Mouse (Mus musculus) adrenal gland, adult 8-10 months (tissue): ENCODE results near the gene Chrng. TPM values are rescaled to one million over a fixed set of nuclear protein-coding genes. Genes with fewer than 3 reads are reported as not detected.

Source experiments
- DNase-seq: peaks from one replicate; pipeline ENCODE4 v3.0.0; 2022
- total RNA-seq, 4 experiments: library from RNA; stranded (reverse); gene quantifications; 2 replicates each; pipeline ENCODE4 v1.2.4; 2022

Chrng gene
- total RNA-seq, 4 experiments from 2014 or later: not detected

- DNase-seq: no peak
Observed at GRCm38 (mm10) chr1:87200811-87201210, 3.6 kb upstream of the Chrng start.

- DNase-seq: no peak
Observed at GRCm38 (mm10) chr1:87201848-87202247, 2.6 kb upstream of the Chrng start.

- no peak for DNase-seq
Observed at GRCm38 (mm10) chr1:87203779-87204178, 678 bp upstream of the Chrng start.

- no peak for DNase-seq
Observed at GRCm38 (mm10) chr1:87205038-87205437, 581 bp downstream of the Chrng start.

DNA sequence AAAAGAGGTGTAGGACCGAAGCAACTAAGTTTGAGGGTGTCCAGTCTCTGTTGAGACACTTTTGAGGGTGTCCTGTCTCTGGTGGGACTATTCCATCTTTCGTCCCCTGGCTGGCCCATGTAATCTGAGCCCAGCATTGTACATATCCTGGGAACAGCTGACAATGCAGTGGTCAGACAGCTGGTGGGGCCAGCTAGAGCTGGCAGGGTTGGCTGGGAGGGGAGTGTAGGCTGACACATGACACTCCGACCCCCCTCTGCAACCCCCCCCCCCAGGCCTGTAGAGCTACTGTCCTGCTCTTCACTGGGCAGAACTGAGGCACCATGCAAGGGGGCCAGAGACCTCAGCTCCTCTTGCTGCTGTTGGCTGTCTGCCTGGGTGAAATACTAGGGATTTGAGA is 1.0 kb downstream of the Chrng start:
- DNase-seq: no peak

- no peak for DNase-seq
Observed at GRCm38 (mm10) chr1:87206339-87206738, 1.9 kb downstream of the Chrng start.

- no peak for DNase-seq
Observed at GRCm38 (mm10) chr1:87211431-87211830, 7.0 kb downstream of the Chrng start.

DNA sequence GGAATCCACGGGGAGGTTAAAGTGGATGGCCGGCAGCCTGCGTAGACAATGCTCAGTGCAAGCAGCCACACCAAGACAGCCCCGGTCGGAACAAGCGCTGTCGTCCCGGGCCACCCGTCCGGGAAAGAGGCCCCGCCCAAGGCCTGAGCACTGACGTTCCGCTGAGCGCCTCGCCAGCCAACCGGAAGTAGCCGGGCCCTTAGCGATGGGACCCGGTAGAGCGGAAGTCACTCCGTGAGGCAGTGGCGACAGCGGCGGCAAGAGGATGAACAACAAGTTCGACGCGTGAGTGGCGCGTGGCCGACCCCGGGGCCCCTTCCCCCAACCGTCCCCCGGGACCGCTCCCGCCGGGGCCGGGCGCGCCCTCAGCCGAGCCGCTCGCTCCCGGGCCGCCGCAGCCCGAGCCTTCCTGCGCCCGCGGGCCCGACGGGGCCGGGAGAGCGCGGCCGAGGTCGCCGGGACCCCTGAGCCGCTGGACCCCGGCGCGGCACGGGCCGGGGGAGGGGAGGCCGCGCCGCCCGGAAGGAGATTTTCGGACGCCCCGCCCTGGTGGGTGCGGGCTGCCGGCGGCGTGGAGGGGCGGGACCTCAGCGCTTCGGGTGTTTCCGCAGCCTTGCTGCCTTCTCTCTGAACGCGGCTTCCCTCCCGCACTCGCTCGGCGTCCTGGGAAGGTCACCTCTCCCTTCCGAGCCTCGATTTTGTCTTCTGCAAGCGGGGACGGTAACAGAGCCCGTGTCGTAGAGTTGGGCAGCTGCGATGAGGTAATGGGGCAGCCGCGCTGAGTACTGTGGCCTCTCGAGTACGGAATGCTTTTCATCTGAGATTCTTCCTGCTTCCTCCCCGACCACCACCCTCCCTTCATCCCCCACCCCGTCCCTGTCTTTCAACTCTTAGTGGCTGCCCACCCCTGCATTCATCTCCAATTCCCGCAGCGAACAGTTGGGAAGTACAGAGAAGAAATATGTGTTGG is 9.6 kb downstream of the Chrng start, which contains the start of gene Eif4e2:
Eif4e2 (plus strand) TSS at position 180 of the 970 bp plus-strand sequence.
- DNase-seq: peak; percentile 90

DNA sequence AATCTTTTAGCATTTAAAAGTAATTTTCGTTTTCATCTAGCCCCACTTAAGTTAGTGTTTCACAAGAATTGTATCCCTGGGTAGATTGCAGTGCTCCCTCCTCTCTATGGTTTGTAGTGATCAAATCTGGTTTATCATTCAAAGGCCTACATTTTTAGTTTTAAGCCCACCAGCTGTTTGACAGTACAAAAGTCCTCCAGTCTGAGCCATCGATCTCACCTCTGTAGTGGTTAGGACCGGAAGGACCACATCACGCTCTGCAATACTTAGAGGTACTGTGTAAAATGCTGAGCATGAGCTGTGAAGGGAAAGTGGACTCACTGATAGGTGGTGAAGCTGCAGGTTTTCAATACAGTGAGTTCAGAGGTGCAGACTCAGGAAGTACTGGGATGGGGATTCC is 10.3 kb downstream of the Chrng start:
- DNase-seq: no peak

DNA sequence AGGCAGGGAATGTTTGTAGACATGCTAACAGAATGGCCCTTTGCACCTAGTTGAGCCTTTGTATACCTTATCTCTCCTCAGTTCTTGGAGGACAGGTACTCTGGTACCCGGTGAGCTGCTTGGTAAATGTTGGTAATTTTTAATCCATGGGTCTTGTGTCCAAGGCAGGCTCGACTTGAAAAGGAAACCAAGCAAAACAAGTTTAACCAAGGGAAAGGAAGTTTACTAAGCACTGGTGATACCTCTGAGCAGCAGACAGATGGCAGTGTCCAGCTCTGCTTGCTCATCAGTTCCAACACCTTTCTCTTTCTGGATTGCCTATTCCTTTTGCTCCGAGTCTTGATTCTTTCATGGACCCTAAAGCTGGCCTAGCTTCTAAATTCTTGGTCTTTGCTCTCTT is 13.5 kb downstream of the Chrng start:
- no peak for DNase-seq

- no peak for DNase-seq
Observed at GRCm38 (mm10) chr1:87225739-87226138, 21.3 kb downstream of the Chrng start.

- no peak for DNase-seq
Observed at GRCm38 (mm10) chr1:87226409-87227159, 22.1 kb downstream of the Chrng start.

DNA sequence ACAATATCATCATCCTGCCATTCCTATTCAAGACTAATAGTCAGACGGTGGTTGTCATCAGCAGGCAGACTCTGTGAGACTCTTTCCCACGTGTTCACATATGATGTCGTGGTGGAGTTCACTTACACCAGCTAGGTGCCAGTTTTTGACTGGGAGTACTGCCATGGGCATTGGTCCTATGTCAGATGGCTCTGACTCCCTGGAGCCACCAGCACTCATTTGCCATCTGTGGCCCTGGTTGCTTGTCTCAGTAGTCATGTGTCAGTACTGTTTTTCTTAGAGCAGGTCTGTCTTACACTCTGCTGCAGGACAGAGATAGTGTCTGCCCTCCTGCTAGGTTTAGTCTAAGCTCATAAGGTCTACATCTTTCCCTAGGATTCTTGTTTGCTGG is 22.7 kb downstream of the Chrng start:
- DNase-seq: no peak

GRCm38 (mm10) chr1:87230606-87231005 is 26.1 kb downstream of the Chrng start:
- DNase-seq: no peak

DNA sequence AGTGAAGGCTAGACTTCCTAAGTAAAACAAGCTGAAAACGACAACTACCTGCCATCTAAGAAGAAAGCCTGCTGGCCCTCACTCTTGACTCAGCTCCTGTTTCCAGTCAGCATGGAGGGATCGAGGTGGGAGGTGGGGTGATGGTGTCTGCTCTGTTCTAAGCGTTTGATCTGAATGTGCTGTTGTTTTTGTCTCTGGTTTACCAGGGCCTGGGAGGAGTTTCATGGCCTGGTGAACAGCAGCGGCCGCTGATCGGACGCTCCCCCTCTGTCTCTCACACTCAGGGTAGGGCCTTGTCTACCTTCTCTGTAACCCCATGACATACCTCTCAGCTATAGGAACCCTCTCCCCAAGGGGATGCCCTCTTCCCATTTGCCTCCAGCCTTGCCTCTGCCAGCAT is 27.7 kb downstream of the Chrng start:
- no peak for DNase-seq

GRCm38 (mm10) chr1:87239056-87239455 is 34.6 kb downstream of the Chrng start:
- DNase-seq: no peak

- DNase-seq: no peak
Observed at GRCm38 (mm10) chr1:87243021-87243420, 38.6 kb downstream of the Chrng start.

DNA sequence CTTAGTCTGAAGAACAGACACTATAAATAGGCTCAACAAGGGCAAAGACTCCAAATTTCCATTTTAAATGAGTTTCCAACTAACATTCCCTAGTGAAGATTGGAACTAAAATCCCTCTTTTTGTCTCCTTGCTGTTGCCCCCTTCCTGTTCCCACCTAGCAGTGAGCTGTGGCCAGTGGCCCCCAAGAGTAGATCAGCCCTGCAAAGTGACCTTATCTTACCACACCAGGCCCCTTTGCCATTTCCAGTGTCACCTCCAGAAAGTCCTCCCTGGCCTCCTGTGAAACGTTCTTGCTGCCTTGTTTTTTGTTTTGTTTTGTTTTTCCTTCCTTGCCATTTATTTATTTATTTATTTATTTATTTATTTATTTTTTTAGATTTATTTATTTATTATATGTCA is 41.0 kb downstream of the Chrng start:
- DNase-seq: no peak

DNA sequence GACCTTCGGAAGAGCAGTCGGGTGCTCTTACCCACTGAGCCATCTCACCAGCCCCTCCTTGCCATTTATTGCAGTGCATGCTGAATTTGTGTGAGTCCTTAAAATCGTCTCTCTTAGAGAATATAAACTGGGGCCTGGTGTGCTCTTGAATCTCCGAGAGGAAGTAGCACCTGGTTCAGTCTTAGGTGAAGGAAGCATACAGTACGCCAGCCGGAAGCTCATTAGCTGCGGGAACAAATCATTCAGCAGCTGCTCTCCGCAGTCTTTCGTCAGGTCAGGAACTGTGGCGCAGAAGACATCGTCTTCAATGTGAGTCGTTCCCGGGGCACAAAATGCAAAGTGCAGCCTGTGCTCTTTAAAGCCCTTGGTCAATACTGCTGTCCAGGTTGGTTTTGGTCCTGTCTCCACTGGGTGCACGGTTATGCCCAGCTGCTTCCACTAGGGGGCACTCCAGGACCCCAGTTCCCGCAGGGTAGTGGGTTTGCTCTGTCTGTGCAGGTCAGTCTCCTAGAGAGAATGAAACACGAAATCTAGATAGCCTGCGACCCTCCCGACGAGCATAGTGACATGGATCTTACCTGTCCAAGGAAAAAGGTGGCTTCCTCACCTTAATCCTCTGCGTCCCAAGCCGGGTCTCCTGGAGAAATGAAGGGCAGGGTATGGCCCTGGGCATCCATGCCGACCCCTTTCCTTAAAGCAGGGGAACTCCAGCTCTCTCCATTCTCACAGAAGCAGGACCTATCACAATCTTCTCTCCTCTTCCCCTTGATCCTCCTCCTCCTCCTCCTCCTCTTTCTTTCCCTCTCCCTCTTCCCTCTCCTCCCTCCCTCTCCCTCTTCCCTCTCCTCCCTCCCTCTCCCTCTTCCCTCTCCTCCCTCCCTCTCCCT is 41.7 kb downstream of the Chrng start:
- DNase-seq: peak; percentile 75

- no peak for DNase-seq
Observed at GRCm38 (mm10) chr1:87252040-87252609, 47.7 kb downstream of the Chrng start.

- DNase-seq: no peak
Observed at GRCm38 (mm10) chr1:87255173-87255572, 50.7 kb downstream of the Chrng start.

DNA sequence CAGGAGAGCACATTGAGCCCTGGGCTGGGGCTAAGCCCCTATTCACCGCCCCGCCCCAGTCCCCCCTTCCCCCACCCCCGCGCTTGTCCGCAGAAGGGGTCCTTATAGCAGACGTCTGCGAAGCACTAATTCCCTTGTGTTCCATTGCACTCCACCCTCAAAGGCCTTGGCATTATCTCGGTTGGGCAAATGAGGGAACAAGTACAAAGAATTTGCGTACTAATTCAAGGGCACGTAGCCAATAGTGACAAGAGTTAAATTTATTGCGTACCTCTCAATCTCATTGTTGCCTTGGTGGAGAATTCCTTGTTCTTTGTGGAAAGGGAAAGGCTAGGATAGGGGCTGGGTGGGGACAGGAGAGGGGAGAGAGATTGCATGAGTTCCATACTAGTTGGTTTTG is 53.2 kb downstream of the Chrng start:
- DNase-seq: peak; percentile 67
